Mouse (Mus musculus) frontal cortex, postnatal 14 days (tissue): ENCODE measurements around the gene Fam78b.

ENCODE experiments used
- DNase-seq, 2 experiments: peaks; one replicate each; pipeline ENCODE4 v3.0.0; 2022; ENCODE audit warnings: low spot score in 2 of 2

The Fam78b gene

GRCm38 (mm10) chr1:167032046-167032648, 30.9 kb downstream of the Fam78b start:
- DNase-seq, result no peak

DNA sequence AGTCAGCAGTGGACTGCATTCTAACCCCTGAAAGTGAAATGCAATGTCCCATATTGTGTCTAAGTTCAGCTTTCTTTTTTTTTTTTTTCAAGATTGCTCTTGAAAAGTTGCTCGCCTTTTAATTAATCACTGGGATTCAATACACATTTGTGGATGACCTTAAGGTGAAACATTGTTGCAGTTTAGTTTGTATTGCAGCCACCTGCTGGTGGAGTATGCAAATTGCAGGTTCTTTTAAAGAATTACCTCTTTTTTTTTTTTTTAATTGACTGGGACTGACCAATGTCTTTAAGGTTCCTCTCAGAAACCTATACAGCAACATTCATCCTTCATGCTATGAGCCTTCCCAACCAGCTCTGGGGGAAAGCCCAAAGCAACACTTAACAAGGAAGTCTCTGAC, 33.2 kb downstream of the Fam78b start:
- no peak for DNase-seq

DNA sequence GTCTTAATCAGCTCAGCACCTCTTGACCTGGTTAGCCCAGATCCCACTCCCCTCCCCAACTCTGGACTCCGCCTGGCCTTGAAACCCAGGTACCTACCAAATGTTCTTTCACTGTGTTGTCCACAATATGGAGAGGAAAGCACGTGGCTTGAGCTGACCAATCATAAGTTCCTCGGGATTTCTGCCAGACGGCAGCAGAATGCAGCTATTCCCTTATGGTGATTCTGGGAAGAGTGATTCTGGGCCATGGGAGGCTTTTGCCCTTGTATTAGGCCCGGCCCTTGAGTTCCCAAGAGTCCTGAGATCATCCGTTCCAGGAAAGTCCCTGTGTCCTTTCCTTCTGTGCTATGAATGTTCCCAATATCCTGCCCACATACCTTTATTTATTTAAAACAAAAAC, 41.3 kb downstream of the Fam78b start:
- no peak for DNase-seq

- no peak for DNase-seq
Measured at GRCm38 (mm10) chr1:167046169-167046927, 45.1 kb downstream of the Fam78b start.

DNA sequence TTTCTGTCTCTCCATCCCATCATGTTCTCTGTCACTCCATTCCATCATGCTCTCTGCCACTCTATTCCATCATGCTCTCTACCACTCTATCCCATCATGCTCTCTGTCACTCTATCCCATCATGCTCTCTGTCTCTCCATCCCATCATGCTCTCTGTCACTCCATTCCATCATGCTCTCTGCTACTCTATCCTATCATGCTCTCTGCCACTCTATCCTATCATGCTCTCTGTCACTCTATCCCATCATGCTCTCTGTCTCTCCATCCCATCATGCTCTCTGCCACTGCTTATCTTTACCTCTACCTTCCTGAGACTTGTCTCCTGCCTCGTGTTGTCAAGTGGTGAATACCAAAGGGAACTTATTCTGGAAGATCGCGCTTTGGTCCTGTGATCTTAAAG, 49.6 kb downstream of the Fam78b start:
- DNase-seq, result no peak

GRCm38 (mm10) chr1:167054029-167054428, 52.8 kb downstream of the Fam78b start:
- DNase-seq, result no peak

- DNase-seq, result no peak
Measured at GRCm38 (mm10) chr1:167057543-167057942, 56.3 kb downstream of the Fam78b start.

DNA sequence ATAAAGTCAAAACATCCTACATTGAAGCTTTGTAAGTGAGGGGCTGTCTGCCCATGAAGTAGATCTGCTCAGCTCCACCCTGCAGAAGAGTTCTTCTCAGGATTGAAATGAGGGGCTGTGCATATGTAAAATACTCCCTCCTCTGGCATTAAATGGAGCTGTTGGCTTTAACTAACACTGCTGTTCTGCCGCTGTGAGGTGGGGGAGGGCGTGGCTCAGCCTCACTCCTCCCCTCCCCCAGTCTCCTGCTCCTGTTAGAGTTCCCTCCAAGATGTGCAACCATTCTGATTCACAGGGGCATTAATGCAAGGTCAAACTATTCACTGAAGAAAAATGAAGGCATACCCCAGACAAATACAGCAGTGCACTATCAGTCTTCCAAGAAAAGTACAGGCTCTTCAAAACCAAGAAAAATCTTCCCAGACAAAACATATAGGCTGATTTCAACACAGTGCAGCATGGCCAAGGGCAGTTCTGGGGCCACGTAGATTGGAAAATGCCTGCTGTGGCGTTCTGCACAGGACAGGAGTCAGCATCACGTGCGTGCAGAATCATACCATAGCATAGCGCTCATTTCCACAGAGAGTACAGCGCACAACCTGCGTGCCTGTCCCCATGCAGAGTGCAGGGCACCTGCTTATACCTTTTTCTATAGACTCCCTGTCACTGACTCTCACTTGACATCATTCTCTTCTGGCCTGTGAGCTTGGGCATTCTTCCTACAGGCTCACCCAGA, 58.5 kb downstream of the Fam78b start:
- DNase-seq, result no peak

DNA sequence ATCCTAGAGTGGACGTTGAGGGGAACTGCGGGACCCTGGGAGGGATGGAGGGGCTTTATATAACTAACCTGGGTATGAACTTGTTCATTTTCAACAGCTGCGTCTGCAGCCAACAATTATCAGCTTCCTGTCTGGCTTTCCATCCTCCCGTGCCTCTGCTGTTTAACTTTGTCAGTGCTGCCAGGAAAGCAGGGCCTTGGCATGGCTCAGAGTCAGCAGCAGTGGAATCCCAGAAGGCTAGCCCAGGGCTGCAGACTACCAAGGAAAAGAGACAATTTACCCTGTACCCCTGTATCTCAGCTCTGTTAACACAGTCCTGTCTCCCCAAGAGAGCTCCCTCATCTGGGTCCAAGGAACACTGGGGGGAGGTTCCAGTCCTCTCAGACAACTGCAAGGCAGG, 62.8 kb downstream of the Fam78b start:
- DNase-seq, result no peak

DNA sequence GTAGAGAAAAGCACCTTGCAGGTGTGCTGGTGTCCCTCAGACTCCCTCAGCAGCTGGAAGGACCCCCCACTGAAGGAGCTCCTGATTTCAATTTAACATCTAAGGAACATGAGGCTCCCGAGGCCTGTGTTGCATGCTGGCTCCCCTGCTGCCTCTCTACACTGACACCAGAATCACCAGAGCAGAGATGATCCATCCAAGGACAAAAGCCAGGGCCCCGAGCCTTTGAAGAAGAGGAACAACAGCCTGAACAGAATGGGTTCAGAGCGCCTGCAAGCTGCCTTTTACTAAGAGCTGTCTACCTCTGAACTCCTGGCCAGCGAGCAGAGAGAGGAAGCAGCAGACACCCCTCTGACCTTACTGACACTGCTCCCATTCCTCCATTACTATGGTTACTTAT, 64.3 kb downstream of the Fam78b start:
- no peak for DNase-seq

- DNase-seq, result no peak
Measured at GRCm38 (mm10) chr1:167065986-167066385, 64.8 kb downstream of the Fam78b start.

- DNase-seq, result no peak
Measured at GRCm38 (mm10) chr1:167066933-167067341, 65.7 kb downstream of the Fam78b start.

DNA sequence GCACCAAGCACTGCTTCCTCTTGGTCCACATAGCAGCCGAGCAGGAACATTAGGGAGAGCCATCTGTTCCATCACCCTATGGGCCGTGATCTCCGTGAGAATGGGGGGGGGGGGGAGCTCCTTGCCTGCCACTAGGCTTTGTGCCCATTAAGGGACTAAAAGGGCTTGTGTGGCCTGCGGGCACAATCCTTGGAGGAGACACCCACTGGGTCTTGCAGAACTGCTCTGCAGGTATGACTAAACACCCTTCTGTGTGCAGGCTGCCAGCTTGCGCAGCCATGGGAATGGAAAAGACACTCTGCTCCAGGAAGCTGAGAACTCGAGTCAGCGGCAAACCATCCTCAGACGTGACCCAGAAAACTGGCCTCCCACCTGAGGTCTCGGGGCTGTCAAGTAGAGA, 68.5 kb downstream of the Fam78b start:
- DNase-seq, result no peak

GRCm38 (mm10) chr1:167070306-167070705, 69.1 kb downstream of the Fam78b start:
- no peak for DNase-seq

GRCm38 (mm10) chr1:167075726-167076125, 74.5 kb downstream of the Fam78b start:
- DNase-seq, result no peak

- no peak for DNase-seq
Measured at GRCm38 (mm10) chr1:167079476-167079875, 78.3 kb downstream of the Fam78b start.

DNA sequence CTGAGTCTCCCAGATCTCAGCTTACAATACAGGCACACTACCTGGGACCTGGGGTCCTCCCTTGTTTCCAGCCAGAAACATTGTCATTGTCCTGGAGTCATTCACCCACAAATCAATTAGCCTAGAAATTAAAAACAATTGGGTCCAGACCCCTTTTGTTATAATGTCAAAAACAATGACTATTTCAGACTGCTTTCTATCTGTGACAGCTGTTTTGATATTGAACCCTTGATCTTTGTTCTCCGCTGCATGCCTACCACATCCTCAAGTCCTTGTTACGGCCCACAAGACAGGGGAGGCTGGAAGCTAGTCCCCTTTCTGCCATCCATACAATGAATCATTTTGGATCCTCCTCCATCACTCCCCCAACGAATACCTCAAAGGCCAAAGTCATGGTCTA, 80.7 kb downstream of the Fam78b start:
- DNase-seq, result no peak

- no peak for DNase-seq
Measured at GRCm38 (mm10) chr1:167082506-167083100, 81.4 kb downstream of the Fam78b start.

DNA sequence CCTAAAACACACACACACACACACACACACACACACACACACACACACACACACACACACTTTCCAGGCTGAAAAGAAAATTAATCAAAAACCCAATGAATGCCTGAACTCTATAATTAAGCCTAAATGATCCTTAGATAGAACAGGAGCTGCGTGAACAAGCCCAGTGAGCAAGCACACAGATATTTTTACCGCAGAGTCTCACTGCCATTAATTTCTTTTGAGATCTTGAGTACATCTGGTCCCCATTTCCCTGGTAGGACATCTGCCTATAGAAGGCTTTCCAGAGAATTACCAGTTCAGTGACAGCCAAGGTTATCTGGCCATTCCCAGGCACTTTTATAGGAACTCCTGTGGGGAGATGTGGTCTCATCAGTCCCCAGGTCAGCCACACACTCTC, 82.0 kb downstream of the Fam78b start:
- DNase-seq, result no peak

DNA sequence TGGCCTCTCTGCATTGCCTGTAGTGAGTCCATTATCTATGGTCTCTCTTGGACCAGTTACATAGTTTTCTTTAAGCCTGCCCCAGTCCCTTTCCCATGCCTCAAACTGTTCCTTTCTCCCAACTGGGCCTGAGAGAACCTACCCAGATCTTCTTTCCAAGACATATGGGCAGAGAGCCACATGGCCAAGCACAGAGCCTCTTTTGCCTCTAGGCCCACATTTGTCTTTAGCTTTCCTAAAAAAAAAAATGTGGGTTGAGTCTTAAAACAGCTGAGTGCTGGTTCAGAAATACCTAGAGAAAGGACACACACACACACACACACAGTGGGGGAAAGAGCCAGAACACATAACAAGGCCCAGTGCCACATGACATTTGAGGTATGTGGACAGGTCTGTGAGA, 83.1 kb downstream of the Fam78b start:
- no peak for DNase-seq

DNA sequence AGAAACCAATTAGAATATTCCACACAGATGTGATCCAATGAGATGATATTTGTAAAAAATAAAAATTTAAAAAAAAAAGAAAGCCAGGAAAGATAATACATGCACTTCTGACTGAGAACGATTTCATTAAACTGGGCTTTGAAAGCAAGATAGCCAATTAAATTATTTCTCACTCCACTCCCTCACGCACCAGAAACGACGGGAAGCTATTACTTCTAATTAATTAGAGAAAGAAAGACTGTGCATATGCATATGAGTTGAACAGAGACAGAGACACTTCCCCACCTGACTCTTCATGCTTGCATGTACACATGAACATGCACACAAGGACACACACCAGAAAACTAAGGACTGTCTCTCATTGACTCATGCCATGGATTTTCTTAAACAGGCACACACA, 84.2 kb downstream of the Fam78b start:
- no peak for DNase-seq

- DNase-seq, result no peak
Measured at GRCm38 (mm10) chr1:167090466-167090865, 89.2 kb downstream of the Fam78b start.

GRCm38 (mm10) chr1:167093551-167093950, 92.3 kb downstream of the Fam78b start:
- DNase-seq, result no peak
